Mouse (Mus musculus) lung, embryonic 16.5 days (tissue): ENCODE results near the gene Aspdh. TPM values are rescaled to one million over a fixed set of nuclear protein-coding genes. Genes with fewer than 3 reads are reported as not detected.
A peak's percentile ranks its signal among the peaks of the same experiment; 100 is the strongest.

Source experiments
- ATAC-seq: fragments of 200-750 bp; cut with Nextera tagmentation; 2 replicates; pipeline ENCODE4 v1.8.0; 2017; ENCODE audit warnings: low read depth, mild to moderate bottlenecking, moderate library complexity
- H3K27ac ChIP-seq: fragments of 300-500 bp; sonication (generic); 2 replicates; pipeline ENCODE4 v1.5.1; 2014; ENCODE audit warnings: mild to moderate bottlenecking, control low read depth, low read length
- H3K27me3 ChIP-seq: fragments of 300-500 bp; sonication (generic); 2 replicates; pipeline ENCODE4 v1.6.1; 2014; ENCODE audit warnings: low read depth, low read length, mixed read lengths; ENCODE audit not compliant: control insufficient read depth, insufficient read depth
- H3K36me3 ChIP-seq: fragments of 300-500 bp; sonication (generic); 2 replicates; pipeline ENCODE4 v1.6.1; 2014; ENCODE audit warnings: low read length; ENCODE audit not compliant: control insufficient read depth, insufficient read depth
- H3K4me1 ChIP-seq: fragments of 300-500 bp; sonication (generic); replicated peaks from 2 replicates; pipeline ENCODE4 v1.6.1; 2014; ENCODE audit warnings: low read length, mixed read lengths; ENCODE audit not compliant: control insufficient read depth, insufficient read depth
- H3K4me2 ChIP-seq: fragments of 300-500 bp; sonication (generic); 2 replicates; pipeline ENCODE4 v1.6.1; 2014; ENCODE audit warnings: low read depth, low read length, control low read depth
- H3K4me3 ChIP-seq: fragments of 300-500 bp; sonication (generic); 2 replicates; pipeline ENCODE4 v1.5.1; 2014; ENCODE audit warnings: mild to moderate bottlenecking, low read length, control low read depth
- H3K9ac ChIP-seq: fragments of 300-500 bp; sonication (generic); 2 replicates; pipeline ENCODE4 v1.6.1; 2014; ENCODE audit warnings: low read length, control low read depth
- H3K9me3 ChIP-seq: fragments of 300-500 bp; sonication (generic); 2 replicates; pipeline ENCODE4 v1.6.1; 2016; ENCODE audit warnings: low read length; ENCODE audit not compliant: control insufficient read depth
- WGBS: fragments of 180-500 bp; shearing (Covaris S2); extraction: QIAGEN DNeasy Blood & Tissue Kit; methylation state at CpG from one replicate; pipeline ENCODE4 v1.1.7; 2014; 5-methylcytosine and 5-hydroxymethylcytosine counted together
- polyA plus RNA-seq: library from polyadenylated mRNA; unstranded; fragments of >200 nt; fragmentation: Nextera tagmentation; extraction: Ambion mirVana; gene quantifications from 2 replicates; pipeline ENCODE4 v1.2.1, GENCODE M21; 2015

Gene Aspdh
- polyA plus RNA-seq, 1 experiment from 2014 or later, result 0.62 TPM

DNA sequence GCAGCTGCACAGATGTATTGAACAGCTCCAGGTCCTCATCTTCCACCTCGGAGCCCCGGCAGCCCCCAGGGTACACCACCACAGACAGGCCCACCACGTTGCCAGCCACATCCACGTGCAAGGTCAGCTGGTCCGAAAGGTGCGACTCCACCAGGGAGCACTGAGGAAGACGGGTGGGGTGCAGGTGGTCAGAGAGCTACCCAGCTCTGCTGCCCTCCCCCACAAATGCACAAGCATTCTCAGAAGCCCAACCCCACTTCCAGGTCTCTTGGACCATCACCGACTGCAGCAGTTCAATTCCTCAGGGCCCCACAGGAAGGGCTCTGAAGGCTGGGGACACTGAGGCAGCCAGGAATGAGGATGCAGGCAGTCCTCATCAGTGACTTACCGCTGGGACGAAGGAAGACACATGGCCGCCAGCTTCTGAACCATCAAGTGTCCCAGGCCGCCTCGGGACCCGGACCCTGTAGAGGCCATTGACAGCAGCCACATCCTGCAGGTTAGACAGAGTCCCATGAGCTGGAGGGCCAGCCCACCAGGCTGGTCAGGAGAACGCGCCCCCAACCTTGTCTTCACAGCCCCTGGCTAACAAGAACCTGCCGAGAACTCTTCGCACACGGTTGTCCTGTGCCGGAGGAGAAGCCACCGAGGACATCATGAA is 27.1 kb downstream of the Aspdh start:
- 89% methylated on average over 19 of the region's 21 CpGs for WGBS
- H3K9ac ChIP-seq, result no peak overlapping the region
- ATAC-seq, result no peak

DNA sequence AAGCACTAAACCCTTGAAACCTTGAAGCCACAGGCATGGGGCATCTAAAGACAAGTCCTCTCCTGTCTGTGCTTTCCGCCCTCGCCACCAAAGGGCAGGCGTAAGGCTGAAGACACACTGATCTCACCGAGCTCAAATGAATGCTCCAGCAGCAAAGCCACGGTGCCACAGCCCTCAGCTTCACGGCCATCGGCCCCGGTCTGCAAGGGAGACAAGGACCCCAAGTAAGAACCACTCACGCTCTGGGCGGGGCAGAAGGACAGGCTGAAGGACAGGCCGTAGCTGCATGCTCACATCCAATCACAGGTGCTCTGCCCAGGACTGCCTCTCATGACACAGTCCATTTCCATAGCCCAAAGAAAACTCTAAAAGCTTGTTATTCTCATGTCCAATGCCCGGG is 29.5 kb downstream of the Aspdh start:
- Histone ChIP-seq H3K4me1 (peaks cover 16% of the 10 kb centered on the region), H3K36me3 (peaks cover 20% of the 10 kb centered on the region), H3K9ac (peak overlapping the region; percentile 15; the same call in 1 of the 2 replicates), H3K4me3 (no peak overlapping the region), H3K4me2 (no peak overlapping the region), H3K27me3 (no peaks in the 10 kb centered on the region), H3K27ac (no peak overlapping the region), H3K9me3 (no peaks in the 10 kb centered on the region)
- 91% methylated on average over 12 of the region's 12 CpGs for WGBS
- no peak for ATAC-seq

More for the DNA sequence above, 27.1 kb downstream of the Aspdh start:
- H3K4me1 ChIP-seq, result peaks cover 16% of the 10 kb centered on the region
- no peaks in the 10 kb centered on the region for H3K9me3 ChIP-seq
- peaks cover 23% of the 10 kb centered on the region for H3K36me3 ChIP-seq
- no peak overlapping the region for H3K4me3 ChIP-seq
- no peaks in the 10 kb centered on the region for H3K27me3 ChIP-seq
- no peak overlapping the region for H3K4me2 ChIP-seq
- no peak overlapping the region for H3K27ac ChIP-seq

DNA sequence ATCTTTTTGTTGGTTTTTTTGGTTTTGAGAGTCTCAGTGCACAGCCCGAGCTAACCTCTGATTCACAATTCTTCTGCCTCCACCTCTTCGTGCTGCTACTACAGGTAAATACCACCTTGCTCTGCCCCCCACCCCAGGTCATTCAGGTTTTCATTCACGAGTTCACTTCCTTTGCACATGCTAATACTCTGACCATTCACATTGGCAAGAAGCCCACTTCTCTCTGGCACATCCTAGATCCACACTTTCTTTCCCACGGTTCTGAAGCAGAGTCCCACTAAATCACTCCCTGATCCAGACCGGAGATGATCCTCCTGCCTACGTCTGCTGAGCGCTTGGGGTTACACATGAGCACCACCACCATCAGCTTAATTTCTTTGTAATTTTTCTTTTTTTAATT is 29.9 kb downstream of the Aspdh start:
- no peak for ATAC-seq
- H3K4me2 ChIP-seq, result peak overlapping the region; percentile 98
- WGBS, result 73% methylated on average over 7 of the region's 7 CpGs
- no peaks in the 10 kb centered on the region for H3K9me3 ChIP-seq
- peaks cover 20% of the 10 kb centered on the region for H3K36me3 ChIP-seq
- H3K9ac ChIP-seq, result peak overlapping the region; percentile 84
- no peaks in the 10 kb centered on the region for H3K27me3 ChIP-seq
- H3K4me3 ChIP-seq, result peak overlapping the region; percentile 82
- H3K4me1 ChIP-seq, result peaks cover 16% of the 10 kb centered on the region
- no peak overlapping the region for H3K27ac ChIP-seq

DNA sequence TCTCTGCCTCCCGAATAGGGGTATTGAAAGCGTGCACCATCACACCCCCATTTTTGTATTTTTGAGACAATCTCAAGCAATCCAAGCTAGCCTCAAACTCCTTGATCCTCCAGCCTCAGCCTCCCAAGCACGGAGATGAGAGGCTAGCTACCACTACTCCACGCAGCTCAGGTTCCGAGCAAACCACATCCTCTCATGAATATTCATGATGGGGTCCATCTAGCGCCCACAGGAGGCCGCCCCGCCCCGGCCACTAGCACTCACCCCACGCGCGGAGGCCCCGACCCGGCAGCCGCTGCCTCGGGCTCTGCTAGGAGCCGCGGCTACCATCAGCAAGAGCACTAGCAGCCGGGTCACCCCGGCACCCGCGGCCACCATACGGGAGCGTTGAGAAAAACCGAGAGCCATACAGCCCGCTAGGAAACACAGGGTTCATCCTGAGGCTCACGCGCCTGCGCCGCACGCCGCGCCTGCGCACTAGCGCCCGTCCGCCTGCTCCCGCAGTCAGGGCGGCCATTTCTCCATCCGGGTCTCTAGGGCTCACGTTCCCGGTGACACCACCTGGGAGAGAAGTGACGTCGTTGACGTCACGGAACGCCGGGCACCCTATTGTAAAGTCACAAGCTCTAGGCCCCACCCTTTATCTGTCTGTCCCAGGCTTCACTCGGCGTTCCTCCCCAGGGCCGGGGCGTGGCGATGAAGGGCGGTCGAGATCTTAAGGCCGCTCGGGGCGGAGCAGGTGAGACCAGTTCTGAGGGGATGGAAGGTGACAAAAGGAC is 31.0 kb downstream of the Aspdh start, which contains the start of the genes Emc10 and Fam71e1:
TSS of gene Emc10 (minus strand) at position 538 of the 779 bp plus-strand sequence.
TSS of gene Fam71e1 (plus strand) at position 590 of the 779 bp plus-strand sequence.
- H3K4me1 ChIP-seq, result peaks cover 16% of the 10 kb centered on the region
- ATAC-seq, result peak; percentile 97
- no peaks in the 10 kb centered on the region for H3K9me3 ChIP-seq
- peak within 1 kb of the TSS; percentile 98 for H3K4me2 ChIP-seq
- peak within 1 kb of the TSS; percentile 84 for H3K9ac ChIP-seq
- WGBS, result under 1% methylated on average over 58 of the region's 58 CpGs
- peak within 1 kb of the TSS; percentile 82 for H3K4me3 ChIP-seq
- H3K27me3 ChIP-seq, result no peaks in the 10 kb centered on the region
- peak within 1 kb of the TSS; percentile 94 for H3K27ac ChIP-seq
- peaks cover 17% of the 10 kb centered on the region for H3K36me3 ChIP-seq

DNA sequence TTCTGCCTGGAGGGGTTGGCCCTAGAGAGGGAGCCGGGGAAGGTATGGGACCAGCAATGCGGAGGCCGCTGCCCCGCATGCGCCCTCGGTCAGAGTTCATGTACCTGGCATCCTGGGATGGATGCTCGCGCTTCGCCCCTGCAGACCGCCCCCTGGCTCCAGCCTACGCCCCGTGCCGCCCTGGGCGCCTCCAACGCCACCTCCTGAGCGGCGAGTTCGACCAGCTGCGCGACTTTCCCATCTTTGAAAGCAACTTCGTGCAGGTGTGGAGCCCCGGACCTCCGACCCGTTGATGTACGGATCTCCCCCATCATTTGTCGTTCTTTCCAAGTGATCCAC is 31.5 kb downstream of the Aspdh start:
- ATAC-seq, result no peak
- no peaks in the 10 kb centered on the region for H3K9me3 ChIP-seq
- peaks cover 12% of the 10 kb centered on the region for H3K36me3 ChIP-seq
- peaks cover 16% of the 10 kb centered on the region for H3K4me1 ChIP-seq
- H3K4me2 ChIP-seq, result peak overlapping the region; percentile 98
- H3K9ac ChIP-seq, result peak overlapping the region; percentile 84
- WGBS, result 0% methylated on average over 26 of the region's 26 CpGs
- no peaks in the 10 kb centered on the region for H3K27me3 ChIP-seq
- H3K4me3 ChIP-seq, result peak overlapping the region; percentile 82
- H3K27ac ChIP-seq, result peak overlapping the region; percentile 87

DNA sequence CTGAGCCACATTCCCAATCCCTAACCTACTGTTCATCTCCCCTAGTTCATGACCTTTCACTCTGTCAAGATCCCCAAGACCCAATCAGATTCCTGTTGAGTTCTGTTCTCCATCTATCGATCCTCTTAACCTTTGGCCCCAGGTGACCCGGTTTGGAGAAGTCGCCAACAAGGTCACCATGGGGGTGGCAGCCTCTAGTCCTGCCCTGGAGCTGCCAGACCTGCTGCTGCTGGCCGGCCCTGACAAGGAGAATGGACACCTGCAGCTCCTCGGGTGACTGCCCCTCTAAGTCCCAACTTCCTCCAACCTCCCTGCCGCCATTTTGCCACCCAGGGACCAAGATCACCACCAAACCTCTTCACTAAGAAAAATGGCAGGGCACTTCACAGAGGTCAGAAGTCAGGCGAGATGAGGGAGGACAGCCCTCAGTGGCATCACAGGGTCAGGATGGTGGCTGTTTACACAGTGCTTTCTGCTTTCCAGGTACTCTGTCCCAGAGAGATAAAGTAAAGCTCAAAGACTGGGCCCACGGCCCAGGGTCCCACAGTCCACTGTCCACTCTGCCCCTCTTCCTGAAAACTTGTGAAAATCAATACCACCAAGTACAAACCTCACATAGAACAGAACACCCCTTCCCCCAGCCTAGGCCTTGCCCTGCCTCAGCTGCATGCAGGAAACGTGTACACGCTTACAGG is 32.3 kb downstream of the Aspdh start:
- ATAC-seq, result no peak
- 68% methylated on average over 10 of the region's 10 CpGs for WGBS
- peak overlapping the region; percentile 98 for H3K4me2 ChIP-seq
- peak overlapping the region; percentile 82 for H3K4me3 ChIP-seq
- peaks cover 16% of the 10 kb centered on the region for H3K4me1 ChIP-seq
- peaks cover 7% of the 10 kb centered on the region for H3K36me3 ChIP-seq
- H3K9me3 ChIP-seq, result no peaks in the 10 kb centered on the region
- no peaks in the 10 kb centered on the region for H3K27me3 ChIP-seq
- H3K9ac ChIP-seq, result peak overlapping the region; percentile 84
- no peak overlapping the region for H3K27ac ChIP-seq

DNA sequence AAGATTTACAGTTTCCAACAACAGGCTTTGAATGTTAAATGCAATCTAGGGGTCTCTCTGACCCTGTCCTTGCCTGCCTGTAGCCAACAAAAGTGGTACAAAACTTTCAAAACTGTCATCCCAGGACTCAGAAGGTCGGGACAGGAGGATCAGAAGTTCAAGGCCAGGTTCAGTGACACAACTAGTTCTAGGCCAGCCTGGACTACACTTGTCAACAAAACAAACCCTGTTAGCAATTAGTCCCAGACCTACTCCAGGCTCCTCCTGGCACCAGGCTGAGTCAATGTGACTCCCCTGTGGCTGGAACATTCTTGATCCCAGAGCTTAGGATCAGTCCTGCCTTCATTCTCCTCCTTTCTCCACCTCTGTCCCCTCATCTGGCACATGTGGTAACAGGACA is 33.7 kb downstream of the Aspdh start:
- Histone ChIP-seq H3K27me3 (no peaks in the 10 kb centered on the region), H3K27ac (no peak overlapping the region), H3K4me1 (peaks cover 16% of the 10 kb centered on the region), H3K9ac (no peak overlapping the region), H3K9me3 (no peaks in the 10 kb centered on the region), H3K36me3 (no peaks in the 10 kb centered on the region), H3K4me2 (no peak overlapping the region), H3K4me3 (no peak overlapping the region)
- ATAC-seq, result no peak
- WGBS, result 68% methylated on average over 1 of the region's 1 CpGs

DNA sequence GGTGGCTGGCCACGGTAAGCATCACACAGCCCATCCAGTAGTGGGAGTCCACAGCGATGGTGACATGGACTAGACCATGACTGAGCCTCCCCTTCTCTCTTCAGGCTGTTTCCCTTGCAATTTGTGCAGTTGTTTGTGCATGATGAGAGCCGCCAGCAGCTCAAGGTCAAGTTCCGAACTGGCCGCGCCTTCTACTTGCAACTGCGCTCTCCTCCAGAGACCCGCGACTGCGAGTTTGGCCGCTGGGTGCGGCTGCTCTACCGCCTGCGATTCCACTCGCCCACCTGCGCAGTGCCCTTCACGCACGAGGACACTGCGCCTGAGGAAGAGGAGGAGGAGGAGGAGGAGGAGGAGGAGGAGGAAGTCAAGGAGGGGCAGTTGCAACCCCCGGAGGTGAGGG is 34.9 kb downstream of the Aspdh start:
- H3K9ac ChIP-seq, result no peak overlapping the region
- no peak overlapping the region for H3K4me2 ChIP-seq
- H3K36me3 ChIP-seq, result no peaks in the 10 kb centered on the region
- H3K27ac ChIP-seq, result no peak overlapping the region
- no peak for ATAC-seq
- no peaks in the 10 kb centered on the region for H3K9me3 ChIP-seq
- H3K4me3 ChIP-seq, result no peak overlapping the region
- WGBS, result 43% methylated on average over 20 of the region's 20 CpGs
- peaks cover 11% of the 10 kb centered on the region for H3K4me1 ChIP-seq
- no peaks in the 10 kb centered on the region for H3K27me3 ChIP-seq

DNA sequence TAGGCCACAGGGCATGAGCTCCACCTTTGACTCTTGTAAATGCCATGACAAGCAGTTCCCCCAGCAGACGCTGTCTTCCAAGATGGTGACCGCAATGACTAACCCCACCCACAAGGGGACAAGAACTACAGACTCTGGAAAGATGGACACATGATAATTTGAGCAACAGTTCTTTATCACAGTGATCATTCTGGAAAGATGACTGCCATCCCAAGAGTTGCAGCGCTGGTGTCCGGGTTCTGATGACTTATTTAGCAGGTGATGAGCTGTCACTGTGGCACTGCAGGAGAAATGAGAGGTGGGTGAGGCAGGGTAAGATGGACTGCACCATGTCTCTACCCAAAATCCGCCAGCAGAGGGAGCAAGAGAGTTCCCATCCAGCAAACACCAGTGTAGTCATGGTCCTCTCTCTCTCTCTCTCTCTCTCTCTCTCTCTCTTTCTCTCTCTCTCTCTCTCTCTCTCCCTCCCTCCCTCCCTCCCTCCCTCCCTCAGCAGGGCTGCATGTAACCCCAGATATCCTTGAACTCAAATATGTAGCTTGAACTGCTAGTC is 36.4 kb downstream of the Aspdh start:
- Histone ChIP-seq H3K4me1 (peaks cover 3% of the 10 kb centered on the region; the same call in 1 of the 2 replicates), H3K4me2 (no peak overlapping the region), H3K9ac (no peak overlapping the region), H3K27ac (no peak overlapping the region), H3K4me3 (no peak overlapping the region), H3K27me3 (no peaks in the 10 kb centered on the region), H3K36me3 (no peaks in the 10 kb centered on the region), H3K9me3 (no peaks in the 10 kb centered on the region)
- peak; percentile 34; the same call in 1 of the 2 replicates for ATAC-seq
- 31% methylated on average over 5 of the region's 5 CpGs for WGBS
